Mouse (Mus musculus): ENCODE results near the gene 1190005I06Rik.

GRCm38 (mm10) chr8:120688511-120688910 is 41.1 kb upstream of the 1190005I06Rik start:
- TF ChIP-seq CTCF (IDR thresholded peaks at IDR 0.05) (no peak), EP300 (IDR thresholded peaks at IDR 0.05) (no peak)
